Mouse (Mus musculus) adrenal gland (tissue): ENCODE results near the gene Prkce.

Experiments used
- intact Hi-C: fragments of 180-260 bp; cut with DNase I; formaldehyde crosslinking; loops from one replicate; pipeline ENCODE4 v1.15.1; 2025

The Prkce gene

DNA sequence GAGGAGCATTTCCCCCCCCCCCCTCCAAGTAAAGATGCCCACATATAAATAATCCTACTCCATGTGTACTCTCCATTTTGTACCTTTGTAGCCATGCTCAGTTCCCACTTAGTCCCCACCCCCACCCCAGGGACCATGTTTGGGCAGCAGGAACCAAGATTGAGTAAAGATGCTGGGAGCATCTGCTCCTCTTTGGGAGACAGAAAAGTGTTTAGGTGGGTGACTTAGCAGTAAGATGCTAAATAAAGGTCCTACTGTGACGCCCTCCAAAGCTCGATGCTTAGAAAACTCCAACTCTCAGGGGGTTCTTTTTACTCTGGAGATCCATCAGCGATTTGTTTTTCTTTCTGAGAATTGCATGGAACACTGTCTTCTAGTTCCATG, 270.7 kb downstream of the Prkce start:
- intact Hi-C loops: no loop called here

DNA sequence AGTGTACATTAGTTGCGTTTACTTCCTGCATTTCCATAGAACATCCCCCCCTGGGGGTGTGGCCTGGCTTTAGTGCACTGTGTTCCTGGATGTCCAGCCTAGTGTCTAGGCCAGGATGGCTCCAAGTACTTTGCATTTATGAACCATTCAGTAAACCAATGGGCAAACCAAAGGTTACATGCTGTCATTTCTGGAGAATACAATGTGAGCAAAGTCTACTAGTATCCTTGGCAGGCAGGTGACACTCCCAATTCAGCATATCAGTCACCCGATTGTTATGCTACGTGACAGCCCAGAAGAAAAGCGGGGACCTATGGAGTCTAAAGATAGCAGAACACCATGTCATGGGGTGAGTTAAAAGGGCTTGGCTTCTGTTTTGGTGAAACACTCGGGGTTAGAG, 271.2 kb downstream of the Prkce start:
- intact Hi-C loops: no loop called here

DNA sequence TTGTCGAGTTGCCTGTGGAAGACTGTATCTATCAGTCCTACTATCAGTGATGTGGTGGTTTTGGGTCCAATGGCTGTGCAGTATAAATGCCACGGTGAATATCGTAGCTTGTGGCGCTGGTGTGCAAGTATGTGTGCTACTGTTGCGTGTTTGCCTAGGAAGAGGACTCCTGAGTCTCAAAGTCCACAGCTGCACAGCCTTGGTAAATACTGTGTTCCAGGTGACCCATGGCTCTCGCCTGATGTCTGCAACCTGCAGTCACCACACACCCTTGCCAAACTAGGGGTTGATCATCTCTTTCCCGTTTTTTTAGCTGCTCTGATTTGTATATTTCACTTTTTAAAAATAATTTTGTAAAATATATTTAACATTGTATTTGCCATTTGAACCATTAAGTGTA, 273.5 kb downstream of the Prkce start:
- intact Hi-C loops: no loop called here

- intact Hi-C loops: loop anchor here (2.0 kb wide), 1 partner anchor 277 kb away; the partner anchor contains the start of gene Prkce
These were observed 276.3 kb downstream of the Prkce start for GRCm38 (mm10) chr17:86443886-86444285.

DNA sequence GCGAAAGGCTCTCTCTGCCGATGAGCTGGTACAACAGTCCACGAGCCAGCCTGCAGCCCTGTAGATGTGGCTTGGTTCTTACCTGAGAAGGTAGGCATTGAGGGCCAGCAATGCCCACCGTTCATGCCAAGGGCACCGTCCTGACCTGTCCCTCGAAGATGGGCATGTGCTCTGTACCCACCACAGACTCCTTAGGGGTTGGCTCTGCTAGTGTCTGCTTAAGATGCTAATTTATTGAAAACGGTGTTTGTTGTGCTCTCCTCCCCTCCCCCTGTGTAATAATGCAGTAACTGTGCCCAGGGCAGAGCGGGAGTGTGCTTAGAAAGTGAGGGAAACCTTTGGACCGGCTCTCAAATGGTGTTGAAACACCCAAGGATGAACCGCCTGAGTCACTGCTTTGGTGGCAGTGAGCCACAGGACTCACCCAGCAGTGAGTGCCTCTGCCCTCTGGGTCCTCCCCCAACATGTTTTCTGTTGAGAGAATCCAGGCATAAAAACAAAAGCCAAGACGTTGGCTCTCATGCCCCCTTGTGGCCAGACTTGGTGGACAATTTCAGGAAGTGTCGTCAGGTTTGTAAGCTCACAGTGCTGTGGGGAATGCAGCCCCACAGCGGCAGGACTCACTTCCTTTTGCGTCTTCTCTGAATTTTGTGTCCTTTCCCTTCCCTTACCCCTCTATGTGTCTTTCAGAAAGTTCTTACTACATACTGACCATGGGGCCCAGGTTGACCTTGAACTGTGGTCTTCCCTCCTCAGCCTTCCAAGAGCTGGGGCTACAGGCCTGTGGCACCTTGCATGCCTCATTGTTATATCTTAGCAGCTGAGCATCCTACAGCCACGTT, 277.2 kb downstream of the Prkce start:
- intact Hi-C loops: loop anchor here (2.0 to 5.0 kb wide), 2 partner anchors 152 to 278 kb away; partner anchors contain the start of gene Prkce

DNA sequence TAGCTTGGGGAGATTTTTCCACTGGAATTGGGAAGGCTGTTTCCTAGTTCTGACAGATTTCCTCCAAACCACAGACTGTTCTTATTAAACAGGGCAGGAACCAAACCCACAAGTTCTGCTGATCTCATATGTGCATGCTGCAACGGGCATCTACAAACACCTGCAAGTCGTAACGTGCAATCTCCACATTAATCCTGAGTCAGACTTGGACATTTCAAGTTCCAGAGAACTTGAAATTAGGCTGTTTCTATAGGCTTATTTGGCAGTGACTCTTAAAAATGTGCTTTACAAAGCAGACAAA, 277.8 kb downstream of the Prkce start:
- intact Hi-C loops: loop anchor here (2.0 to 5.0 kb wide), 2 partner anchors 153 to 279 kb away; partner anchors contain the start of gene Prkce

- intact Hi-C loops: loop anchor here (2.0 to 5.0 kb wide), 2 partner anchors 154 to 279 kb away; partner anchors contain the start of gene Prkce
These were observed 278.3 kb downstream of the Prkce start for GRCm38 (mm10) chr17:86445900-86446299.

GRCm38 (mm10) chr17:86447101-86447598, 279.6 kb downstream of the Prkce start:
- intact Hi-C loops: loop anchor here (5.0 kb wide), 1 partner anchor 155 kb away; no protein-coding TSS in a partner anchor

- intact Hi-C loops: no loop called here
These were observed 285.3 kb downstream of the Prkce start for GRCm38 (mm10) chr17:86452934-86453333.

GRCm38 (mm10) chr17:86453673-86454350, 286.2 kb downstream of the Prkce start:
- intact Hi-C loops: no loop called here

DNA sequence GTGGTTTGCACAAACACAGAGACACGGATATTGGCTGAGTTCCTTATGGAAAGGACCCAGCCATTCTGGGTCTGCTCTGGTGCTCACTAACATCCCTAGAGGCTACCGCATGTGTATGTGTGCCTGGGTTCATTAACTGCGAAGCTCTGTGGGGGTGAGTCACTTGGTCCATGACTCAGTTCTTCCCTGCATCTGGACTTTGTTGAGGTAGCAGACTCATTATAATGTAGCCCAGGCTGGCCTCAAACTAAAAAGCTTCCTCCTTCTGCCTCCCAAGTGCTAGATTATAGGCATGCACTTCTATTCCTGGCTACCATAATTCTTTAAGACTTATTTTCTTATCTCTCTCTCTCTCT, 286.7 kb downstream of the Prkce start:
- intact Hi-C loops: no loop called here

GRCm38 (mm10) chr17:86456512-86456911, 288.9 kb downstream of the Prkce start:
- intact Hi-C loops: no loop called here

DNA sequence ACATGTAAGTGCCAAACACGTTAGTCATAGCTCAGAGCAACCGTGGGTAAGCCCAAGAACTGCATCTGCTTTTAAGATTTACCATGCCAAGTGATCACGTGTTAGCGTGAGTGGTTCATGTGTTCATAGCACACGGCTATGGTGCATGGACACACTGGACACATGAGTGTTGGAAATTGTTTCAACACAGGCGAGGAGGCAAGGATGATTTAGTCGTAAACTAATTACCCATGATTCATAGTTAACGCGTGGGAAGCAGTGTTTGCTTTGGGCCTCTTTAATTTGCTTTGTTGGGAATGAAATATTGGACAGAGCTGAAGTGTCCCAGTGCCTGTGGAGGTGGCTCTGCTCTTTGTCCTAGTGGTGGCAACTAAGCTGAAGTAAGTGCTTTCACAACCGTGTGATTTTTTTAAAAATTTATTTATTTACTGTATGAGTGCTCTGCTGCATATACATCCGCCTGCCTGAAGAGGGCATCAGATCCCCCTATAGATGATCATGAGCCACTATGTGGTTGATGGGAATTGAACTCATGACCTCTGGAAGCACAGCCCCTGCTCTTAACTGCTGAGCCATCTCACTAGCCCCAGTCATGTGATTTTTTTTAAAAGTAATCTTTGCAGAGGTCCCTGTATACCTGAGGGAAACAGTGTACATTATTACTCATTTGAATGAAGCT, 290.9 kb downstream of the Prkce start:
- intact Hi-C loops: no loop called here

DNA sequence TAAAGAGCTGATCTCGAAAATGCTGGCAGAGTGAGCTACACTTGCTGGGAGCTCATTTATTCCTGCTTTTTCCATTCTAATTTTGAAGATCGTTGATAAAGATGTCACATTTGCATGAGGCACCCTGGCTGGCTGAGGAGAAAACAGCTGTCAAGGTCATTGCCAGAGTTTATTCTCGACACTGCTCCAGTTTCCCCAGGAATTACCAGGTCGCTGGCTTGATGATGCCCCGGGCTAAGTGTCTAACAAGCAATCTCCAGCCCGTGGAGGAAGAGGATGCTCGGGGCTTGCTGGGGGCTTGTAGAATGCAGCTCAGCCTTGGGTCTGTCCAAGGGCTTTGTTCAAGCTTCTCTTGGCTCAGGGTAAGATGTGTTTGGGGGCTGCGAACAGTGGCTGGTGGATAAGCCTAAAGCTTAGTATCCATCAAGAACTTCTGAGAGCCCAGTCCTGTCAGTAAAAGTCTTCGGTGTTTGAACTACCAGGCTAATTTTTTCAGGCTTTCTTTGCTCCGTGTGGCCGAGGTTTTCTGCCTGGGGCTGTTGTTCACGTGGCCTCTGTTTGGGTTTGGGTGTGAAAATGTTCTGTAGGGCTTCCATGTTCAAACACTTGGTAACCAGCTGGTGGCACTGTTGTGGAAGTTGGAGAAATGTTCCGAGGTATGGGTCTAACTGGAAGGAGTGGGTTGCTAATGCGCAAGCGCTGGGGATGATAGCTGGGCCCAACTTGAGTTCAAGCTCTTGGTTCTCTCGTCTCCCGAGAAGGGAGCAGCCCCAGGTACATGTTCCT, 293.3 kb downstream of the Prkce start:
- intact Hi-C loops: no loop called here

DNA sequence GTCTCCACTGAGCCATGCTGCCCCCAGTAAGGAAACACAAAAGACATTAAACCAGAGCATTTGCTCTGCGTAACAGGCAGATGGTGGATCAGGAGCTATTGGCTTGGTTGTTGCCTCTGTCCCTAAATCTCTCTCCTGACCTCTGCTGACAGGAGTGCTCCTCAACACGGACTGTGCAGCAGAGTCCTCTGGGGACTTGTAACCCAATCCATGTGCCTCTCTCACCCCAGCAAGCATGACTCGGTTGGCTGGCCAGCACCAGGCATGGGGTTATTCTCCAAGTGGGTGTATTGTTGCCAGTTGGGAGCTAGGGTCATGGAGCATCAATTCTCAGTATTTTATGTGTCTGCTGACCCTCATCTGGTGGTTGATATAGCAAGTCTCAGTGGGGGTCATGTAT, 295.8 kb downstream of the Prkce start:
- intact Hi-C loops: no loop called here

GRCm38 (mm10) chr17:86464197-86464596, 296.6 kb downstream of the Prkce start:
- intact Hi-C loops: no loop called here

DNA sequence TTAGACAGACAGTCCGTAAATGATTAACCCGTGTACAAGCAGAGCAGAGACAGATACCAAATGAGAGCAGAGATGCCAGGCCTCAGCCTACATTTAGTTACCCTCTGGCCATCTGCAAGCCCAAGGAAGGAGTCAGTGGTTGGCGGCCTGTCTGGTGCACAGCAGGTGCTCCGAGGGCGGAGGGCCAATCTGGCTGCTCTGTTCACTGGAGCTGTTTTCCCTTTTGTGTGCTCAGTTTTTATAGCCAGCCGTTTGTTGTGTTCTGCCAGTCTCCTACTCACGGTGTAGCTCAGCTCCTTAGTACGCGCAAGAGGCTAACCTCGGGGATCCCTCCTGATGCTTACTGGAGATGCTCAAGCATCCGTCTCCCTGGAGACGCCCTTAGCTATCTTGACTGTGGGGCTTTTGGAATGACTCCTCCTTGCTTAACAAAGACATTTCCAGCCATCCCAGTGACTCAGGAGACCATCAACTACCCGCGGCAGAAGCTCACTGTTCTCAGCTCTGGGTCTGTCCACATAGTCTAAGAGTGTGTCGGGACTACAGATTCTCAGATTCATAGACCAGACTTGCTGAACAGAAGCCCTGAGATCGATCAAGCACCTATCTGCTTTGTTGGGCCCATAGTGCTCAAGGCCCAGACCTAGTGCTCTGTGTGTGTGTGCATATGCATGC, 297.2 kb downstream of the Prkce start:
- intact Hi-C loops: no loop called here

DNA sequence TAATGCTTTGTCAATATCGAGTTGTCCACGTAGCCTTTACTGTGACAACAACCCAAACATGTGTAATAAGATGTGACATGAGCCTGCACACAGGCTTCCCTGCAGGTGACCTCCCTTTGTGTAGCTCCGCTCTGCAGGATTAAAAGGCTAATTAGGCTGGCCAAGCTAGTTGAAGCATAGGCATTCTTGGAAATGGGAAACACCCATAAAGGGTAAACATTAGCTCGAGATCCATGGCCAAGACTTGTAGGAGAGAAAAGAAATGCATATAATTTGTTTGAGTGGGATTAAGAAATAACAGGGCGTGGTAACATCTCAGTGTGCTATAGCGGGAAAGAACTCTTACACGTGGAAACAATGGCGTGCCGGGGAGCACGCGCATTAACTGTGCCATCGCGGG, 298.3 kb downstream of the Prkce start:
- intact Hi-C loops: no loop called here

DNA sequence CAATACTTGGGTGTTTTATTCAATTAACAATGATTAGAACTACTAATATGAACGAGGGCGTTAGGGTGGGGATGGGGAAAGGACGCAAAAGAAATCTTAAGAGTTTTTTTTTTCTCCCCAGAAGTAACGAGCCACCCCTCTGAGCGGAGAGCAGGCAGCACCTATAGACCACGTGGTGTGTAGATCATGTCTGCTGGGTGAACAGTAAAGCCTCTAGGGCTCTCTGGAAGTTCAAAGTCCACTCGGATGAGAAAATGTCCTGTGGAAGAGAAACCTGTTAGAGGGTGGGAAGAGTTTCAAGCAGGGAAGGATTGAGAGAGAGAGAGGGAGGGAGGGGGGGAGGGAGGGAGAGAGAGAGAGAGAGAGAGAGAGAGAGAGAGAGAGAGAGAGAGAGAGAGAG, 298.8 kb downstream of the Prkce start:
- intact Hi-C loops: no loop called here

- intact Hi-C loops: no loop called here
These were observed 299.3 kb downstream of the Prkce start for GRCm38 (mm10) chr17:86466871-86467270.
